Mouse (Mus musculus) gastrocnemius, adult 2 months (tissue): ENCODE measurements at regions not wholly inside any gene's neighbourhood (a gene's known extent, or its start where the extent isn't known, plus 50 kb on each side); places are given as distances from the start of the nearest gene placed in this dataset.

ENCODE experiments used
- DNase-seq: peaks from one replicate; pipeline ENCODE4 v3.0.0; 2022
- H3K27ac ChIP-seq: fragments of 200-600 bp; 2 replicates; pipeline ENCODE4 v1.8.1; 2022; ENCODE audit warnings: mild to moderate bottlenecking
- H3K4me3 ChIP-seq: fragments of 200-600 bp; 2 replicates; pipeline ENCODE4 v1.8.1; 2022; ENCODE audit warnings: mild to moderate bottlenecking, moderate library complexity
- CTCF ChIP-seq: fragments of 200-600 bp; IDR thresholded peaks from 2 replicates; pipeline ENCODE4 v1.8.1; 2022; ENCODE audit warnings: antibody characterized with exemption, mild to moderate bottlenecking, moderate library complexity
- intact Hi-C: fragments of 180-260 bp; cut with DNase I; formaldehyde crosslinking; loops from one replicate; pipeline ENCODE4 v1.15.1; 2025

GRCm38 (mm10) chr13:52145926-52146325, 299.4 kb downstream of the Gadd45g start:
- intact Hi-C loops = no loop called here
- Histone ChIP-seq H3K4me3 (no peak overlapping the region), H3K27ac (no peak overlapping the region)
- no peak for TF ChIP-seq CTCF
- DNase-seq = no peak

DNA sequence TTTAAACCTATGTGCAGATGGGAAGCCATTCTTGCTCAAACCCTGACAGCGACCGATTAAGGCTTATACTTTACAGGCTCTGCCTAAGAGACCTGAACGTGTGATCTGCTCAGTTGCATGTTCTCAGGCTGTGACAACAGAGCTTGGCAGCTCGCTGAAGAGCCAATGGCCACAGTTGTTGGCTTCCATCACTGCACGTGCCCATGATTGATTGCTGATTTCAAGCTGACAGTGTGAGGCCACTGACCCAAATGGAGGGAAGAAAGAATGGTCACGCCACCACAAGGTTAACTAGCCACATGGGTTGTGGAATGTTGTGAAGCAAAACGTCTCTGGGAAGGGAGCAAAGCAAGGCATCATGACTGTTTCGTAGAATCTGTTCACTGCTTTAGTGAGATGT, 303.8 kb downstream of the Gadd45g start:
- DNase-seq = no peak
- TF ChIP-seq CTCF = no peak
- no peak overlapping the region for H3K4me3 ChIP-seq
- intact Hi-C loops = no loop called here
- H3K27ac ChIP-seq = no peak overlapping the region

GRCm38 (mm10) chr13:52151777-52152176, 305.3 kb downstream of the Gadd45g start:
- H3K4me3 ChIP-seq = no peak overlapping the region
- H3K27ac ChIP-seq = no peak overlapping the region
- intact Hi-C loops = no loop called here
- DNase-seq = no peak
- TF ChIP-seq CTCF = no peak

GRCm38 (mm10) chr13:52152221-52152620, 305.7 kb downstream of the Gadd45g start:
- Histone ChIP-seq H3K27ac (no peak overlapping the region), H3K4me3 (no peak overlapping the region)
- no peak for DNase-seq
- TF ChIP-seq CTCF = no peak
- intact Hi-C loops = no loop called here

DNA sequence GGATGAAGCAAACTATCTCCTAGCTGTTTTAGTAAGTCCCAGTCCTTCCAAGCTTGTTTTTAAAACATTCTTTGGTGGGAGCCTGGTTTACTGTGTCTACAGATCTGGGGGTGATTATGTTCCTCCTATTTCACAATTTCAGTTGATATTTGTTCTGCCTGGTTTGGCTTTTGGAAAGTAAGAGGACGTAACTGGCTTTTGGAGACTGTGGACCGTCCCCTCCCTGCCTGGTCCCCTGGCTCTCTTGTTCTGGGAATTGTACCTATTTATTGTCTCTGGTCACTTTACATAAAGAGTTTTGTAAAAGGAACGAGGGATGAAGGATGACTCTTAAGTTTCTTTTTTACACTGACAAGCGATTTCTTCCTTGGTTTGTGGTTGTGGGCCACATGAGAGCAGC, 306.6 kb downstream of the Gadd45g start:
- intact Hi-C loops = no loop called here

DNA sequence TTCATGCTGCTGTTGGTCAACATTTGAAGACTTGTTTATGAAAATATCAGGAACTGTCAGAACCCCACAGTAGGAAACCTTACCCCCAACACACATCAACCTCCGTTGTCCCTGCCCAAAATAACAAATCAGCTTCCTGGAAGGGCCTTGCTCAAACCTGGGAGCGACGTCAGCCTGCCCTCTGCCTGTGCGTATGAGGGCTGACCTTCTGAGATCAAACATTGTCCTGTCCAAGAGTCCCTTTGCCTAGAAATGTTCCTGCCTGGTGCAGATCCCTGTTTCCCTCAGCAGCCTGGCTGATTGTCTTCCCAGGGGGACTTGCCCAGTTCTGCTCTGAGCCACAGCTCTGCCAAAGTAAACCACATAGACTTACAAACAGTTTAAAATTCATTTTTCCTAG, 307.1 kb downstream of the Gadd45g start:
- peak; percentile 13; the same call in 1 of the 2 replicates for TF ChIP-seq CTCF
- H3K27ac ChIP-seq = peak overlapping the region; percentile 81
- peak; percentile 51 for DNase-seq
- intact Hi-C loops = no loop called here
- no peak overlapping the region for H3K4me3 ChIP-seq

More for the DNA sequence above, 306.6 kb downstream of the Gadd45g start:
- DNase-seq = no peak
- no peak for TF ChIP-seq CTCF
- peak overlapping the region; percentile 81 for H3K27ac ChIP-seq
- no peak overlapping the region for H3K4me3 ChIP-seq

- no peak for DNase-seq
- intact Hi-C loops = no loop called here
- H3K27ac ChIP-seq = peak overlapping the region; percentile 81
- H3K4me3 ChIP-seq = no peak overlapping the region
- no peak for TF ChIP-seq CTCF
Observed at GRCm38 (mm10) chr13:52154111-52154843, 307.8 kb downstream of the Gadd45g start.

DNA sequence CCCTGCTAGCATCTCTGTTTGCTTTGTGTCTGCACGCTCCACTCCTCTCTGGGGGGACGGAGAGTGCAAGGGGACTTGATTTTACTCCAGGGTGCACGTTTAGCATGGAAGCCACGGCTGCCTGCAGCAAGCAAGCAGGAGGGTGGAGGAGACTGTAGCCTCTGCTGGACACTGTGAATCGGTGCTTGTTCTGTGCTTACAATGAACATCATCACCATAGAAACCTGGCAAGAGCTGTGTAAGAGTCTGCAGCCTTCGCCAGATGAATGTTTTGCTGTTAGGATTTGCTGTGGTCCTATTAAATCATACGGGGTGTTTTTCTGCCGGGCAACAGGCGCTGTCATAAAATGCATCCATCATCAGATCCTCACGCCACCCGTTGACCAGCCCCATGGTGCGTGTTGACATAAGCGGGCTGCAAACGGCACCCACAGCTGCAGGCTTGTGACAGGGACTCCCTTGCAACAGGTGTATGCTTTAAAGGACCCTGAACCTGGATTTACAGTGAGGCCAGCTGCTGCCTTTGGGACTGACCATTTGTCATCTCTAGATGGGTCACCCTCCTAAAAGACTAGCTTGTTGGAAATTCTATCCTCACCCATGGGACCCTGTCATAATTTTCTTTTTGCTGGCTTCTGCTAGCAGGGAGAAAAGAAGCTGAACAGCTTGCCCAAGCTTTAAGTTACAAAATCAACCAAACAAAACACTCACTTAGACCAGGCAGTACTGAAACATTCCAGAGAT, 308.5 kb downstream of the Gadd45g start:
- intact Hi-C loops = no loop called here
- Histone ChIP-seq H3K27ac (peak overlapping the region; percentile 81), H3K4me3 (peak overlapping the region; percentile 18)
- peak; percentile 63 for DNase-seq
- no peak for TF ChIP-seq CTCF

DNA sequence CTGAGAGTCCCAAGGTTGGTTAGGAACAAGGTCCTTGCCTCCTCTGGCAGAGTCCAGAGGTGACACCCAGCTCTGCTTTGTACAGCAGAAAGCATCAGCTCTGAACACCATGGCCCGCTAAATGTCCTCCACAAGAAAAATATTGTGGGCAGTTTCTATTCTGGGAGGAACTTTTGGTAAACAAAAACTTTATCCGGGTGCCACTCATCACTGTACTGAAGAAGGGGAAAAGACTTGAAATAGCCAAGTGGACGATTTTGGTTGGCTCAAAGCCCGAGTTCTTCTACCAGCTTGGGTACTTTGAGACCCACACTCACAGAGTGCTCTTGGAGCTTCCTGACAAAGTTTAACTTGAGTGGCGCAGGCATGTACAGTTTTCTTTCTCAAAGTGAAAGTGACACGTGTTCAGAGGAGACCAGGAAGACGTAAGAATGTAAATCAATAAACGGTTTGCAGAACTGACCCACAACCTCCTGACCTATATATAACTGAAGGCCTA, 309.2 kb downstream of the Gadd45g start:
- intact Hi-C loops = no loop called here
- Histone ChIP-seq H3K27ac (peak overlapping the region; percentile 81), H3K4me3 (no peak overlapping the region; the same call in 1 of the 2 replicates)
- peak; percentile 34 for DNase-seq
- no peak for TF ChIP-seq CTCF

DNA sequence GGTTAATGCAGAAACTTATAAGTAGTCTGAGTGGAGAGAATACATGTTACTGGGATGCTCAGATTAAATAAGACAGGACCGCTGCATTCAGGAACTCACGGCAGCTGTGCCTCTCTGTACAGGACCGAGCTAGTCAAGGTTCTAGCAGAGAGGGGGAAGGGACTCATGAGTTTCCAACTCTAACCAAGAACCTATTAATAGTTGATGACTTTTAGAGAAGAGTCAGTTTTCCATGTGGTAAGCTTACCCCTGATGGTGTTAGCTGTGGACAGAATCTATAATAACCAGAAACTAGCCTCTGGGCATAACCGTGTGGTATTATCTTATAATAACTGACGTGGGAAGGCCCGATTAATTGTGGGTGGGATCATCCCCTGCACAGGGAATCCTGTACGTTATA, 316.2 kb downstream of the Gadd45g start:
- no peak for TF ChIP-seq CTCF
- no peak for DNase-seq
- peak overlapping the region; percentile 80 for H3K27ac ChIP-seq

DNA sequence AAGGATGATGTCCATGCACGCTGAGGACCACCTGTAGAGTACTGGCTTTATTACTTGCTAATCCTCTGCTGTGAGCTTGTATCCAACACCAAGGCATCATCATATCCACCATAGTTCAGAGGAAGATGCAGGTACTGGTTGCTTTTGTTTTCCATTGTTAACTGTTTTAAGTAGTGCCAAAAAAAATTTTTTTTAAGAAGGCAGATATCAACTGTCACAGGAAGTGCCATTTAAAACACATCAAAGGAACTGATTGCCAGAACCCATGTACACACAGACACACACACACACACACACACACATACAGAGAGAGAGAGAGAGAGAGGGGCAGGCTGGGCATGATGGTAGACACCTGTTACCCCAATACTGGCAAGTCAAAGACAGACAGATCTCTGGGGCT, 319.1 kb downstream of the Gadd45g start:
- no peak for TF ChIP-seq CTCF
- no peak overlapping the region for H3K27ac ChIP-seq
- intact Hi-C loops = no loop called here
- H3K4me3 ChIP-seq = no peak overlapping the region
- no peak for DNase-seq

More for the DNA sequence above, 316.2 kb downstream of the Gadd45g start:
- no peak overlapping the region for H3K4me3 ChIP-seq
- intact Hi-C loops = no loop called here

- Histone ChIP-seq H3K27ac (no peak overlapping the region), H3K4me3 (no peak overlapping the region)
- TF ChIP-seq CTCF = no peak
- DNase-seq = no peak
- intact Hi-C loops = no loop called here
Observed at GRCm38 (mm10) chr13:52167968-52168367, 321.5 kb downstream of the Gadd45g start.

GRCm38 (mm10) chr13:52172706-52173346, 326.3 kb downstream of the Gadd45g start:
- no peak overlapping the region for H3K4me3 ChIP-seq
- DNase-seq = no peak
- intact Hi-C loops = no loop called here
- no peak for TF ChIP-seq CTCF
- H3K27ac ChIP-seq = peak overlapping the region; percentile 16
